Mouse (Mus musculus) left cerebral cortex, adult 9 months (tissue): Measurements from ENCODE around the gene Gm21988.
A peak's percentile ranks its signal among the peaks of the same experiment; 100 is the strongest.

ENCODE experiments used
- DNase-seq, 2 experiments: peaks; one replicate each; pipeline ENCODE4 v3.0.0; 2022; ENCODE audit warnings: low spot score in 2 of 2

The Gm21988 gene

GRCm38 (mm10) chr11:70239541-70240279 is at the start of gene Gm21988, which contains the start of gene Rnasek:
TSS of gene Gm21988 (minus strand) at chr11:70239830.
TSS of gene Rnasek (minus strand) at chr11:70239842.
- DNase-seq = peak; percentile 72 to 90

- DNase-seq = peak in 1 of 2 experiments; percentile 19
Measured at GRCm38 (mm10) chr11:70289236-70289635, 49.6 kb upstream of the Gm21988 start.

DNA sequence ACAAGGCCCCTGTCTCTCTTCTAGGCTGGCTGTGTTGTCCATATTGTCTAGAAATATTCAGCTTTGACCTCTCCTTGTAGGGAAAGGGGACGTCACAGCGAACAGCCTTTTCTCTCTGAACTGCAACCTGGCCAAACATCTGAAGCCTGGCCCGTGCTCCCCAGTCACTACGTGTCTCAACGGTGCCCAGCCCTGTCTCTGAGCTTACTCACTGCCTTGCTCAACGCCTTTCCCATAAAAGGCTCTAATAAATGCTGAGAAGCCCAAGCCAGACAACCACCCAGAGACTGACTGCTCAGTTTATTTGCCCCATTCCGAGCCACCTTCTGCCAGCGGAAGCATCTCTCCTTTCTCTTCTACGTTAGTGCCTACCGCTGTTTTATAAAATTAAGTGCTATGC is 48.5 kb upstream of the Gm21988 start:
- DNase-seq = no peak

GRCm38 (mm10) chr11:70285686-70286085 is 46.1 kb upstream of the Gm21988 start:
- no peak for DNase-seq

GRCm38 (mm10) chr11:70284757-70285156 is 45.1 kb upstream of the Gm21988 start:
- DNase-seq = no peak

- no peak for DNase-seq
Measured at GRCm38 (mm10) chr11:70283666-70284065, 44.0 kb upstream of the Gm21988 start.

DNA sequence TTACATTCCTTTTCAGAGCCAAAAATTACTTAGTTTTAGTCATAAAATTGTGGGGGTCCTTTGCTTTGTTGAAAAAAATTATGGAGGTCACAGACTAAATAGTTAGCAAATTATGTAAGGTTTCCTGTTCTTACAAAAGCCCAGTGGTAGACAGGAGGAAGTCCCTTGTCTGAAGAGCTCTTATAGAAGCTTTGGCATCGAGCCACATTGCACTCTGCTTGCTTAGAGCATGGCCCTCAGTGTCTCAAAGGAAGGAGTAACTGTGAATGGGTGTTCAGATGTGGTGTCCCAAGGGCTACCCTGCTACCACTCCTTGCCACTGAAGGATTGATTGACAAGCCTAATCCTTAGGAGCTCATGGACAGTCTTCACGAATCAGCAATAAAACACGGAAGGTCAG is 40.8 kb upstream of the Gm21988 start:
- DNase-seq = peak in 1 of 2 experiments; percentile 13

GRCm38 (mm10) chr11:70278961-70279360 is 39.3 kb upstream of the Gm21988 start:
- DNase-seq = no peak

GRCm38 (mm10) chr11:70271641-70272040 is 32.0 kb upstream of the Gm21988 start:
- DNase-seq = no peak

- DNase-seq = no peak
Measured at GRCm38 (mm10) chr11:70266405-70266804, 26.8 kb upstream of the Gm21988 start.

DNA sequence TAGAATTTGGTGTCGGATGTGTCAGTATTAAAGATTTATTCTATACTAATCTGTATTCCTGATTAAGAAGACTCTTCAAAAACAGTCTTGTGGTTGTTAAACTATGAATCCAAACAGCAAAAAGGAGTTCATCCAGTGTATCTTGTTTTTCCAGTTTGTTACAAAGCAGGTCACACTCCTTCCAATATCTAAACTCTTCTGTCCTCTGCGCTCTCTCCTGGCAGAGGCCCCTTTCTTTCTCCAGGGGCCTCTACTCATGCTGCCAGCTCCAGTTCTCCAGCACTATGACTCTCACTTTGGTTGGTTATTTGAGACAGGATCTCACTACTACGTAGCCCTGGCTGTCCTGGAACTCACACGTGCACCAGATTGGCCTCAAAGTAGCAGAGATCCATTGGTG is 26.2 kb upstream of the Gm21988 start:
- no peak for DNase-seq

DNA sequence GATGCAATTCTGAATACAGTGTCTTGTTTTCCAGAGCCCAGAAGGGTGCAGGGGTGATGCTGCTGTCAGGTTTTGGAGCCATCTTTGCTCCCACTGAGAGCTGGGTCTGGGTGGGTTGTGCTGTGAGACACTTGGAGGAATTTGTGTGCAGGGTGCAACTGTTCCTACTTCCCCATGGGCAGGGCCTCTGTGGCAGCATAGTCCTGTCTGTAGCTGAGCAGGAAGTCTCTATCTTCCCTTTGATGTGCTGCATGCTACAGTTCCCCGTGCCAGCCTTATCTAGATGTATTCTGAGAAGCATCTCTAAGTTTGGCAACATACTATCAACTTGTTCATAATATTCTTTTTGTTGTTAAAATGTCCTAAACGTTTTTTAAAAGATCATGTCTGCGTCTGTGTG is 25.6 kb upstream of the Gm21988 start:
- no peak for DNase-seq

DNA sequence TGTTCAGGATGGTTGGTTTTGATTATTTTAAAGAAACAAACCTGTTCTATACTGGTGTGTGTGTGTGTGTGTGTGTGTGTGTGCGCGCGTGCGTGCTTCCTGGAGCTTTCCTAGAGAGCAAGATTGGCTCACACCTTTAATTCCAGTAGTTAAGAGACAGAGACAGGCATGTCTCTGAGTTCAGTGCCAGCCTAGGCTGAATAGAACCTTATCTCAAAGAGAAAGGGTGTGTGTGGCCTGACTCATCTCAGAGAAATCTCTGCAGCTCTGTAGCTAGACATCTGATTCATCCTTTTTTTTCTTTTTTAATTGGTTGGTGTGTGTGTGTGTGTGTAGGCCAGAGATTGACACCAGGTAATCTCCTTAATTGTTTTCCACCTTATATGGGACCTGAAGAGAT is 19.4 kb upstream of the Gm21988 start:
- DNase-seq = no peak

GRCm38 (mm10) chr11:70254931-70255531 is 15.4 kb upstream of the Gm21988 start, which contains the start of gene Alox12:
TSS of gene Alox12 (minus strand) at chr11:70255353.
- no peak for DNase-seq

DNA sequence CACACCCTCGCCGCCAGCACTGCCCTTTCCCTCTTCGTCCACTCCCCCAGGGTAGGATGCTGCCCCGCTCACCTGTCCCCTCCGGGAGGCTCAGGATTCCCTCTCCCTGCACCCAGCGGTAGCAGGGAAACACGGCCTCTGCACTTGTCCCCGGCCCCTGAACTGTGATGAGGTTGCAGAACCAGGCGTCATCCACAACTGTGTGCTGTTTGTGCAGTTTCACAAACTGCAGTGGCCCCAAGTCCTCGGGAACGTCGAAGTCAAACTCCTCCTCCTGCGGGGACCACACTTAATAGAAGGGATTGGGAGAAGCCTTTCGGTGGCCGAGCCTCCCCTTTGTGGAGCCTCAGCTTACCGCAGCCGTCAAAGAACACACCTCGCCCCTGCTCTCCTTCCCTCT is 14.7 kb upstream of the Gm21988 start:
- DNase-seq = no peak

DNA sequence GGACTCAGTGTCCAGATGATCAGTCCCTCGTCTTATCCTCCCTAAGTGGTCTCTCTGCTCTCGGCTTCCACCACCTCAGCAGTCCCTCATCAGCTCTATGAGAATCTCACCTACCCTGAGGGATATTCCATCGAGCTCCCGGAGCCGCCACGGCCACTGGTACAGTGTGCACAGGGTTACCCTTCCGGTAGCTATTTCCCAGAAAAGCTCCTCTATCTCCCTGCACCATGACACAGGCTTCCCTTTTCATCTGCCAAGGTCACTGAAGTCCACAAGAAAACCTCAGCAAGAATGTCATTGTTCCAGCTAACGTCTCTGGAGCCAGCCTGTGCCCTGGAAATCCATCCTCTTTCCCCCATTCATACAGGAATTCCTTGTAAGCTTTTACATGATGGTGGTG is 12.2 kb upstream of the Gm21988 start:
- DNase-seq = no peak

DNA sequence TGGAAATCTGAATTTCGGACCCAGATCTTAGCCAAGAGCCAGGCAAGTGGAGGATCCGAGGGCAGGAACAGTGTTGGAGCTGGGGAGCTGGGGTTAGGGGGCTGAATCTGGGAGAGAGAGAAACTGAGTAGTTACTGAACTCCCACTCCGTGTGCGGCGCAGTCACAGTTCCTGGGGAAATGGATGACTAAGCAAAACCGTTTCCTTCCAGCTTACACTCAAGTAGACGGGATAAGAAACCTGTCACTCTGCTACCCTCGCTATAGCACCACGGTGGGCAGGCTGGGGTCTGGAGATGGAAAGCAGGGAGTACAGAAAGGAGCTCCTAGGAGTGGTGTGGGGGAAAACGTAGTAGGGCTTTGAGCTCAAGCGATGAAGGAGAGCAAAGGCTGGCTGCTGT is 10.5 kb upstream of the Gm21988 start:
- no peak for DNase-seq

DNA sequence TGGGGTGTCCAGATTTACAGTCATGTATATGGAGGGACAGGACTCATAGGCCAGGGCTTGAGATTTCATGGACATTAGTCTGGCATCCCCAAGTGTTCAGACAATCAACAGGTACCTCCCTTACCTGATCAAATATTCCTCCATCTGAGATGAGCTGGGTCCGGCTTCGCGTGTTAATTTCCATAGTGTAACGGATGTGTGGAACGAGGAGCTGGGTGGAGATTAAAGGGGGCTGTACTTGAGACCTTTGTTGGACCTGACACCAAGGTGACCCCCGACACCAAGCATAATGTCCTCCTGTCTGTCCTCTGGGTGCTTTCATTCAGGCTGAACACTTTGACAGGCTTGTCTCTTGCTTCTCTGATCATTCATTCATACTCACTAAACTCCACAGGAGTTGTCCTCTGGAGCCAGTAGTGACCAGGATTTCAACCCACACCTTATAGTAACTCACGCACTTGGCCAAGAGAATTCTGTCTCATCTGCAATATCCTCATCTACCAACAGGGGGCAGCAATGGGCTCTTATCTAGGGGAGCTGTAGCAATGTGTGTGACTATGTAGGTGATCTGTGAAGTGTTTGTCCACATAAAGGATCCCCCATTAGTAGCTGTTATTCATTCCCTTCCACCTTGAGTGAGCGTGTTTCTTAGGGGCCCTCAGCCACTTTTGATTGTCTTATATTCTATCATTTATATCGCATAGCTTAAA is 7.7 kb upstream of the Gm21988 start:
- DNase-seq = peak in 1 of 2 experiments; percentile 74

GRCm38 (mm10) chr11:70242591-70242990 is 3.0 kb upstream of the Gm21988 start:
- no peak for DNase-seq

DNA sequence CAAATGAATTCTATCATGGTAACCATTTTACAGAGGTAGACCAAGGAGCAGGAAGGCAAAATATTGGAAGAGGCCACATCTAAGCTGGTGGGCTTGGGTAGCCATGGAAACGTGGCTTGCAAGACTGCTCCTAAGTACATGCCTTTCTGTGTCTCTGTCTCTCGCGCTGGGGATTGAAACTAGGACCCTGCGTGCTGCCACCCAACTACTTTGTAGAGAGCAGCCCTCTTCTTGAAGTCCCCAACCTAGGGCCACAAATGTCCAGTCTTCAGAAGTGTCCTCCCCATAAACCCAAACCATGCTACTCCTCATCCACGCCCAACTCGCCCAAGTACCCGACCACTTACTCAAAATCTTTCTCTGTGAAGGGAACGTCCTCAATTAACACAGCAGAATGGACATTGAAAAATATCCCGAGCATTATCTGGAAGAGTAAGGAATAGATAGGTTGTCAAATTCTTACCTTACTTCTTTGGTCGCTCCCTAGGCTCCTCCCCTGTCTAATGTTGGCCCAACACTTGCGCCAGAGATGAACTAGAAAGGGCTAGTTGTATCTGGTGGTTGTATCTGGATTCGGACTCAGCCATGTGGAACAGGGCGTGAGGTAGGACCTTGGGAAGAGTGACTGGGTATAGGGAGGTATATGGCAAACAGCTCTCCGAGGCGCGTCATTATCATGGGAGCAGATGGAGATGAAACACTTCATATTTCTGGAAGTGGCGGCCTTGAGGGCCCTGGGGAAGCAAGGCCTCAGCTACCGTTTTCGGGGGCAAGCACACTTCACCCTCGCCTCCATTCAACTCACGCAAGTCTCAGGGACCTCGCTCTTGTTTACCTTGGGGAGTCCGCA is 814 bp downstream of the Gm21988 start:
- peak in 1 of 2 experiments; percentile 36 for DNase-seq

DNA sequence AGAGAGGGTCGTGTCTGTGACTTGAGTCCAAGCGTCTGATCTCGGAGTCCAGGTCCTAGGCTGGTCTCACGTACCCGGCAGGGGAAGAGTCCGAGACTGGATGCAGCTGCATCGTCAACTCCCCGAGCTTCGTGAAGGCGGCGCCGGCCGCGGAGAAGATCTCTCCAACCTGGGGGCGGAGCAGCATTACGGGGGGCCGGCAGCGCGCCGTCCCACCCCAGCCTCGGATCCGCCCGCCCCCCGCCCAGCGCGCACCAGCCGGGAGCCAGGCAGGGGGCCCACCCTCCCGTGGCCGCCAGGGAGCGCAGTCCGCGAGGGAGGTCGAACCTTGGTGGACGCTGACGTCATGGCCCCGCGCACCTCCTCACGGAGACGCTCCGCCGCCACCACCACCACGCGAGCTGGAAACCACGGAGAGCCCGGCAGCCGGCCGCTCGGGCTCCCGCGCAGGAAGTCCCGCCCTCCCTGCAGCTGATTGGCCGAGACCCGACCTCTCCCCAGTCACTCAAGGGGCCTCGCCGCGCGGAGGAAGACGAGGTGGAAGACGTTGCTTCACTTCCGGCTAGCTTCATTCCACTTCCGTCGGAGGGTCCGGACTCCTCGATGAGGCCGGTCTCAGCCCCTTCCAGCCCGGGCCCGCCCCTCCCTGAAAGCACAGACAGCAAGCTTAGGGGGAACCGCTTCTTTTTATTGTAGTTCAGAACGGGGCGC is 2.0 kb downstream of the Gm21988 start, which contains the start of gene 0610010K14Rik:
0610010K14Rik (minus strand) TSS at position 458 of the 711 bp plus-strand sequence.
- DNase-seq = peak; percentile 93 to 97
